Mouse (Mus musculus) olfactory bulb, adult 2 months (tissue): Measurements from ENCODE around the gene Swt1.

ENCODE experiments used
- CTCF ChIP-seq: fragments of 200-500 bp; IDR thresholded peaks from 2 replicates; pipeline ENCODE4 v1.5.1; 2012; ENCODE audit warnings: low read depth, mild to moderate bottlenecking, low read length, moderate library complexity; ENCODE audit not compliant: insufficient read depth
- POLR2A ChIP-seq: fragments of 200-500 bp; IDR thresholded peaks from 2 replicates; pipeline ENCODE4 v1.6.1; 2012; ENCODE audit warnings: mild to moderate bottlenecking, low read depth, low read length, moderate library complexity; ENCODE audit not compliant: insufficient read depth

DNA sequence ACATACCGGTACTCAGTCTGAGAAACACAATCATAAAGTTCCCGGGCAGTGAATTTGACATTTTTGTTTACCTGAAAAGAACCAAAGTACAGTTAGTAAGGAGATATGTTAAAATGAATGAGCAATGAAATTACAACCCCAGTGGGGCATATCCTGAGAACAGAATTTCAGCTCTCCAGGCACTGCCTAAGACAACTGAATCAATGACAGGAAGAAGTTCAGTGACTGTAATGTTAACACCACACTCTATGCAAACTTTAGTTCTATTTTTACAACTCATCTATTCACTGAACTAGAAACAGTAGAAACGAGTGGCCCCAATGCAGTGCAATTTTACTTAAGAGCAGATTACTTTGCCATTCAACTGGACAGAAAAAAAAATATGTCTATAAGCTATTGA, 57.7 kb downstream of the Swt1 start:
- no peak for TF ChIP-seq CTCF
- TF ChIP-seq POLR2A = no peak
